Mouse (Mus musculus): ENCODE data around the gene Bbs4. TPM values are rescaled to one million over a fixed set of nuclear protein-coding genes. Genes with fewer than 3 reads are reported as not detected.

Bbs4 gene
- polyA plus RNA-seq, 1 experiment from 2014 or later, result 25.4 TPM

GRCm38 (mm10) chr9:59338411-59338810 is 14.9 kb downstream of the Bbs4 start:
- no peak for ATAC-seq (ENCODE audit: low FRiP score)
- Histone ChIP-seq H3K4me3 (replicated peaks) (no peak overlapping the region), H3K27me3 (no peaks in the 10 kb centered on the region), H3K4me1 (no peaks in the 10 kb centered on the region), H3K9me3 (0 out of 2 replicates have a peak, but pooled peaks cover 4% of the 10 kb centered on the region), H3K9ac (no peak overlapping the region), H3K36me3 (replicated peaks) (peaks cover 30% of the 10 kb centered on the region), H3K4me2 (no peak overlapping the region), H3K27ac (no peak overlapping the region)
- 87% methylated on average over 5 of the region's 5 CpGs for WGBS

GRCm38 (mm10) chr9:59337889-59338288 is 15.4 kb downstream of the Bbs4 start:
- Histone ChIP-seq H3K27ac (no peak overlapping the region), H3K9me3 (0 out of 2 replicates have a peak, but pooled peaks cover 4% of the 10 kb centered on the region), H3K9ac (no peak overlapping the region), H3K27me3 (no peaks in the 10 kb centered on the region), H3K4me1 (no peaks in the 10 kb centered on the region), H3K4me2 (no peak overlapping the region), H3K36me3 (replicated peaks) (peaks cover 30% of the 10 kb centered on the region), H3K4me3 (replicated peaks) (no peak overlapping the region)
- no peak for ATAC-seq (ENCODE audit: low FRiP score)
- 98% methylated on average over 5 of the region's 5 CpGs for WGBS

- peaks cover 29% of the 10 kb centered on the region for H3K36me3 ChIP-seq (replicated peaks)
Observed at GRCm38 (mm10) chr9:59336539-59336938, 16.8 kb downstream of the Bbs4 start.

GRCm38 (mm10) chr9:59330055-59330454 is 23.3 kb downstream of the Bbs4 start:
- no peak overlapping the region for H3K4me3 ChIP-seq (replicated peaks)
- H3K27ac ChIP-seq, result no peak overlapping the region
- H3K27me3 ChIP-seq, result no peaks in the 10 kb centered on the region
- no peaks in the 10 kb centered on the region for H3K4me1 ChIP-seq
- ATAC-seq (ENCODE audit: low FRiP score), result no peak
- no peak overlapping the region for H3K4me2 ChIP-seq
- peaks cover 53% of the 10 kb centered on the region for H3K36me3 ChIP-seq (replicated peaks)
- 95% methylated on average over 5 of the region's 5 CpGs for WGBS
- no peak overlapping the region for H3K9ac ChIP-seq
- H3K9me3 ChIP-seq, result no peaks in the 10 kb centered on the region

More at GRCm38 (mm10) chr9:59336539-59336938, 16.8 kb downstream of the Bbs4 start:
- Histone ChIP-seq H3K4me3 (replicated peaks) (no peak overlapping the region), H3K4me1 (no peaks in the 10 kb centered on the region), H3K9ac (no peak overlapping the region), H3K27ac (no peak overlapping the region), H3K27me3 (no peaks in the 10 kb centered on the region), H3K9me3 (0 out of 2 replicates have a peak, but pooled peaks cover 2% of the 10 kb centered on the region), H3K4me2 (no peak overlapping the region)
- no peak for ATAC-seq (ENCODE audit: low FRiP score)
- WGBS, result 91% methylated on average over 3 of the region's 3 CpGs

GRCm38 (mm10) chr9:59324351-59324750 is 29.0 kb downstream of the Bbs4 start:
- no peak overlapping the region for H3K9ac ChIP-seq
- no peak for ATAC-seq (ENCODE audit: low FRiP score)
- H3K27me3 ChIP-seq, result no peaks in the 10 kb centered on the region
- no peak overlapping the region for H3K4me2 ChIP-seq
- no peaks in the 10 kb centered on the region for H3K4me1 ChIP-seq
- no peak overlapping the region for H3K27ac ChIP-seq
- H3K36me3 ChIP-seq (replicated peaks), result peaks cover 69% of the 10 kb centered on the region
- no peaks in the 10 kb centered on the region for H3K9me3 ChIP-seq
- no peak overlapping the region for H3K4me3 ChIP-seq (replicated peaks)

- H3K36me3 ChIP-seq (replicated peaks), result peaks cover 48% of the 10 kb centered on the region
- H3K27ac ChIP-seq, result no peak overlapping the region
- H3K9ac ChIP-seq, result no peak overlapping the region
- no peaks in the 10 kb centered on the region for H3K9me3 ChIP-seq
- H3K4me2 ChIP-seq, result no peak overlapping the region
- WGBS, result 93% methylated on average over 3 of the region's 3 CpGs
- H3K27me3 ChIP-seq, result no peaks in the 10 kb centered on the region
- no peaks in the 10 kb centered on the region for H3K4me1 ChIP-seq
- ATAC-seq (ENCODE audit: low FRiP score), result no peak
- no peak overlapping the region for H3K4me3 ChIP-seq (replicated peaks)
Observed at GRCm38 (mm10) chr9:59316206-59316605, 37.1 kb downstream of the Bbs4 start.

GRCm38 (mm10) chr9:59311284-59311670 is 42.0 kb downstream of the Bbs4 start:
- Histone ChIP-seq H3K27ac (no peak overlapping the region), H3K36me3 (replicated peaks) (peaks cover 76% of the 10 kb centered on the region), H3K4me3 (replicated peaks) (no peak overlapping the region), H3K4me1 (no peaks in the 10 kb centered on the region), H3K9ac (no peak overlapping the region), H3K9me3 (no peaks in the 10 kb centered on the region), H3K4me2 (no peak overlapping the region), H3K27me3 (no peaks in the 10 kb centered on the region)
- 63% methylated on average over 3 of the region's 3 CpGs for WGBS
- no peak for ATAC-seq (ENCODE audit: low FRiP score)

- no peak overlapping the region for H3K4me3 ChIP-seq (replicated peaks)
- no peak overlapping the region for H3K9ac ChIP-seq
- H3K27me3 ChIP-seq, result no peaks in the 10 kb centered on the region
- no peaks in the 10 kb centered on the region for H3K9me3 ChIP-seq
- no peak for ATAC-seq (ENCODE audit: low FRiP score)
- no peak overlapping the region for H3K27ac ChIP-seq
- no peak overlapping the region for H3K4me2 ChIP-seq
- H3K36me3 ChIP-seq (replicated peaks), result peaks cover 78% of the 10 kb centered on the region
- 92% methylated on average over 8 of the region's 8 CpGs for WGBS
- H3K4me1 ChIP-seq, result no peaks in the 10 kb centered on the region
Observed at GRCm38 (mm10) chr9:59310582-59311283, 42.6 kb downstream of the Bbs4 start.

- Histone ChIP-seq H3K9ac (no peak overlapping the region), H3K9me3 (no peaks in the 10 kb centered on the region), H3K4me2 (no peak overlapping the region), H3K4me1 (no peaks in the 10 kb centered on the region), H3K27me3 (no peaks in the 10 kb centered on the region), H3K4me3 (replicated peaks) (no peak overlapping the region), H3K36me3 (replicated peaks) (peaks cover 66% of the 10 kb centered on the region), H3K27ac (no peak overlapping the region)
- no peak for ATAC-seq (ENCODE audit: low FRiP score)
- 87% methylated on average over 2 of the region's 2 CpGs for WGBS
Observed at GRCm38 (mm10) chr9:59307890-59308289, 45.4 kb downstream of the Bbs4 start.

- 88% methylated on average over 2 of the region's 2 CpGs for WGBS
- H3K4me3 ChIP-seq (replicated peaks), result no peak overlapping the region
- H3K36me3 ChIP-seq (replicated peaks), result peaks cover 28% of the 10 kb centered on the region
- H3K9ac ChIP-seq, result no peak overlapping the region
- no peaks in the 10 kb centered on the region for H3K9me3 ChIP-seq
- ATAC-seq (ENCODE audit: low FRiP score), result no peak
- peaks cover 12% of the 10 kb centered on the region for H3K4me1 ChIP-seq
- H3K4me2 ChIP-seq, result no peak overlapping the region
- no peaks in the 10 kb centered on the region for H3K27me3 ChIP-seq
- no peak overlapping the region for H3K27ac ChIP-seq
Observed at GRCm38 (mm10) chr9:59296419-59296818, 56.9 kb downstream of the Bbs4 start.

GRCm38 (mm10) chr9:59292493-59292875 is 60.8 kb downstream of the Bbs4 start:
- Histone ChIP-seq H3K27ac (no peak overlapping the region), H3K4me2 (peak overlapping the region; percentile 79), H3K9ac (peak overlapping the region; percentile 76), H3K36me3 (replicated peaks) (0 out of 2 replicates have a peak, but pooled peaks cover 2% of the 10 kb centered on the region), H3K4me3 (replicated peaks) (peak overlapping the region; percentile 68), H3K4me1 (peaks cover 31% of the 10 kb centered on the region), H3K27me3 (no peaks in the 10 kb centered on the region), H3K9me3 (no peaks in the 10 kb centered on the region)
- no peak for ATAC-seq (ENCODE audit: low FRiP score)
- 64% methylated on average over 3 of the region's 3 CpGs for WGBS

- H3K4me2 ChIP-seq, result peak overlapping the region; percentile 79
Observed at GRCm38 (mm10) chr9:59291688-59292492, 61.4 kb downstream of the Bbs4 start.

More at GRCm38 (mm10) chr9:59291688-59292492, 61.4 kb downstream of the Bbs4 start:
- no peaks in the 10 kb centered on the region for H3K9me3 ChIP-seq
- peaks cover 31% of the 10 kb centered on the region for H3K4me1 ChIP-seq
- H3K36me3 ChIP-seq (replicated peaks), result no peaks in the 10 kb centered on the region
- peak overlapping the region; percentile 76 for H3K9ac ChIP-seq
- no peaks in the 10 kb centered on the region for H3K27me3 ChIP-seq
- WGBS, result 2% methylated on average over 50 of the region's 50 CpGs
- peak; percentile 83 for ATAC-seq (ENCODE audit: low FRiP score)
- H3K4me3 ChIP-seq (replicated peaks), result peak overlapping the region; percentile 68
- H3K27ac ChIP-seq, result peak overlapping the region; percentile 86

All from forebrain, embryonic 12.5 days (tissue).